Mouse (Mus musculus): Measurements from ENCODE around the gene Grm4. TPM values are rescaled to one million over a fixed set of nuclear protein-coding genes. Genes with fewer than 3 reads are reported as not detected.
"Not testable (repeated sequence)": the region's sequence is repeated elsewhere in the genome, so short reads cannot be mapped to it uniquely, and the experiment has no call there.

The Grm4 gene
- polyA plus RNA-seq, 1 experiment from 2014 or later = 0.69 TPM

DNA sequence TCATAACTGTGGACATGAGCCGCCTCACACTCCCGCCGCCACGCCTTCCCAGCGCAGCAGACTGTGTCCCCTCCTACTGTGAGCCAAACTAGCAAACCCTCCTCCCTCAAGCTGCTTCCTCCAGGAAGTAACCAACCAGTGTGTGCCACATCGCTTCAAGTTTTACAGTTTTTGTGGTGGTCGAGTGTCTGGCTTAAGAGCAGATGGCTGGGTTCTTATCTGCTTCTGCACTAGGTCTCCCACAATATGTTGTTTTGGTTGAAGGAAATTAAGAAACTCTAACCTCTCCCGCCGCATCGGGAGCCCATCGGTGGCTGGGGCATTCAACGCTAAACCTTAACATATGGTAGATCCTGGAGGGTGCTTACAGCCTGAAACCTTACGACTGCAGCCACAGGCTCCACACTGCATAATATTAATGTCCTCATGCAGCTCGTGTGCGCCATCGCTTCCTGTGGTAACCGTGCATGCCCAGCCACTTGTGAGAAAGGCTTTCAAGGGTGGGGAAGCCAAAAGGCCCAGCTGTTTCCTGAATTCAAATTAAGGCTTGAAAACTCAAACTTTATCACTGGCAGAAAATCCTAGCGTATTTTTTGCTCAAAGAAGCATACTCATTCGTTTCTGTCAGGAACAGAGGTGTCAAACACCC, 115.7 kb downstream of the Grm4 start:
- peak; percentile 44 for DNase-seq (ENCODE audit: low spot score)

GRCm38 (mm10) chr17:27401200-27401599, 120.0 kb downstream of the Grm4 start:
- DNase-seq (ENCODE audit: low spot score) = no peak

- no peak for DNase-seq (ENCODE audit: low spot score)
Observed at GRCm38 (mm10) chr17:27393931-27394330, 127.3 kb downstream of the Grm4 start.

- DNase-seq (ENCODE audit: low spot score) = no peak
Observed at GRCm38 (mm10) chr17:27393432-27393831, 127.8 kb downstream of the Grm4 start.

GRCm38 (mm10) chr17:27392918-27393317, 128.3 kb downstream of the Grm4 start:
- DNase-seq (ENCODE audit: low spot score) = no peak

DNA sequence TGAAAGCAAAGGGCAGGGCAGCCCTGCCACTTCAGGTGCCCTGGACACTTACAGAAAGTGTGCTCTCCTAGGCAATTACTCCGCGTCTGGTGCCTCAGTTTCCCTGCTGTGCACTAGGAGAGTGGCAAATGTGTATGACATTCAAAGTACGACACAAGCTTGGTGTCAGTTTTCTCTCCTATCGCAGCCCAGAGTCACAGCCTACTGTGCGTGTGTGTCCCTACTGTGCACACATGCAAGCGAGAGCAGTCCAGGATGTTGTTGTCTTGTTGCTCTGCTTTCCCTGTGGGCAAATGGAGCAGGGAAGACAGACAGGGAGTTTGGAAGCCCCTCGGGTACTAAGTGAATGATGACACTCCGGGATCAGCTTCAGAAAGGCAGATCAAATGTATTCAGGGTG, 131.2 kb downstream of the Grm4 start:
- no peak for DNase-seq (ENCODE audit: low spot score)

DNA sequence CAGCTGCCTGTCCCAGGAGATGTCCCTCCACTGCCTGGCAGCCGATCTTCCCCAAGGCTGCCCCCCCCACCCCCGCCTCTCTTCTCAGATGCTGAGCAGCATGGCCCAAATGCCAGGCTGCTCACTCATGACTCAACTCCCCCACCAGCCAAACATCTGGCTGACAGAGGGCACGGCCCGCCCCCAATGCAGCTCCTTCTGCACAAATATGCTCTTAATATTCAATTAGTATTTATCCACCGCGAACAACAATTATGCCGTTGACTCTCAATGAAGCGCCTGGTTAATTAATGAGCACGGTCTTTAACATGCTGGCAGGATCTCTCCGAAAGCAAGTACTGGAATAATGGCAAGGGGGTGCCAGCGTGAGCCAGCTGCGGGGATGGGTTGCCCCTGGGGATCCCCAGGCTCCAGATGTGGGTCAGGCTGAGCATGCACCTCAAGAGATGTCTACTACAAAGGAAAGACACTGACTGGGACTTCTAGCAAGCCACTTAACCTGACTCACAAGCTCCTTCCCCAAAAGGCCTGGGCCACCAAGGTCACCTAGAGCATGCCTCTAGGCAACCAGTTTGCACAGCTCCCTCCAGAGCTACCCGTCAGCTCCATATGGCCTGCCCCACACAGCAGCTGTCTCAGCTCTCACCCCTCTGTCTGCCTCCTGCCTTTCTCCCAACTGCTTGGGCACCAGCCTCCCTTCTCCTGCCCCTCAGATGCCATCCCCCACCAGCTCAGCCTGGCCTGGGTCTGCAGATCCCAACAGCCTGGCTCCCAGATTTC, 131.8 kb downstream of the Grm4 start:
- no peak for DNase-seq (ENCODE audit: low spot score)

DNA sequence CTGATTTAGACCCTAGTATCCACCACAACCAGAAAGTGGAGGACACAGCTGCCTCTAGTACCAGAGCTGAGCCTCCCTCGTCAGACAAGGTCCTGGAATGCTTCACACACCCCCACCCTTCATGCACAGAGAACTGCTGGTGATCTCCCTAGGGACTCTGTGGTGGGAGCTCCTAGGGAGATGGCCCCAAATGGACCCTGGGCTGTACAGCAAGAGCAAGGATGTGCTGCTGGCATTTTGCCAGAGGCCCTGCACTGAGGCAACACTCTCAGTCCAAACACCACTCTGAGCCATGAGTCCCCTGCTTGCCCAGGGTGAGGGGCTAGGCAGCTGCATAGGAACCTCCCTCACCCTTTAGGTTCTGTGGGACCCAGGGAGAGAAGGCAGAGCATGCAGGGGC, 134.8 kb downstream of the Grm4 start:
- no peak for DNase-seq (ENCODE audit: low spot score)

DNA sequence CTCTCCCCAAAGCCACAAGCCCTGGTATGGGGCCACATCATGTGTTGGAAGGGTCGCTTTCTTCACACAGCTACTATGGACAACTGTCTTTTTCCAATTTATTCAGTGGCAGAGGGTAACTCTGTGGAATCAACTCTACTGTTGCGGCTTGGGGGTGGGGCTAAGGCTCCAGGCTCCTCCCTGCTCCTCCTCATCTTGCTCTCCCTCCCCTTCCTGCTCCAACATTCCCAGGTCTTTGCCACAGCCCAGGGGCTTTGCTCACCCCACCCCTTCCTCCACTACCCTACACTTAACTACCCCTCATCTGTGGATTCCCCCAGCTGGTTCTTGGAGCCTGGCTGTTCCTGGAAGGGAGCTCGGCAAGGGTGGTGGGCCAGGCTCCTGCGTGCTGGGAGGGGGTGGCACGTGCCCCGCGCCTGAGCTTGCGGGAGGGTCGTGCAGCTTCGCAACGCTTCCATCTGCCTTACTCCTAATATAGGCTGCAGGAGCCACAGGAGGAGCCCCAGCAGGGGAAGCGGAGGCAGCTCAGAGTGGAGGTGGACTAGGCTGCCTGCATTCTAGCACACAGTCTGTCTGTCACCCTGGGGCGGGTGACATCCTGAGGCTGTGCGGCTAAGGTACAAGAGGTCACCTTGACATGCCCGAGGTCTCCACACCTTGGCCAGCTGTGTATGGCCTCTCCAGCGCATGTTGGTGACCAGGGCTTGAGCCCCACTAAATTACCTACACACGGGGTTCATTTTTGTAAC, 135.5 kb downstream of the Grm4 start:
- DNase-seq (ENCODE audit: low spot score) = no peak

- no peak for DNase-seq (ENCODE audit: low spot score)
Observed at GRCm38 (mm10) chr17:27382916-27383315, 138.3 kb downstream of the Grm4 start.

DNA sequence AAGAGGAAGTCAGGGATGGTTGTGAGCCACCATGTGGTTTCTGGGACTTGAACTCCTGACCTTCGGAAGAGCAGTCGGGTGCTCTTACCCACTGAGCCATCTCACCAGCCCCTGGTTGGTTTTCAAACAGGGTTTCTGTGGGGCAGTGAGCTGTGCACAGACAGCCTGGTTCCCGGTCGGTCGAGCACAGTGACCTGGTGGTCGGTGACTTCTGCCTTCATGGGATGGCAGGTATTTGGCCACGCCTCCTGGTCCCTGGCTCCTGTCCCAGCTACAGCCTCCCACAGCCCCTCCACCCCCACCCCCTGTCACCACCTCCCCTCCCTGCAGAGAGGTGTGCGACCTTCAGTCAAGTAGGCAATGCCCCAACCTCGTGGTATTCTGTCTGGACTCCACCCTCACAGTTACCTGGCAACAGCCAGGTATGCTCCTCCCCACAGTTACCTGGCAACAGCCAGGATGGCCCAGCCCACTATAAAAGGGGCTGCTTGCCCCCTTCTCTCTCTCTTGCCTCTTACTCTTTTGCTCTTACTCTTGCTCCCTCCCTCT, 140.2 kb downstream of the Grm4 start:
- DNase-seq (ENCODE audit: low spot score) = not testable (repeated sequence)

DNA sequence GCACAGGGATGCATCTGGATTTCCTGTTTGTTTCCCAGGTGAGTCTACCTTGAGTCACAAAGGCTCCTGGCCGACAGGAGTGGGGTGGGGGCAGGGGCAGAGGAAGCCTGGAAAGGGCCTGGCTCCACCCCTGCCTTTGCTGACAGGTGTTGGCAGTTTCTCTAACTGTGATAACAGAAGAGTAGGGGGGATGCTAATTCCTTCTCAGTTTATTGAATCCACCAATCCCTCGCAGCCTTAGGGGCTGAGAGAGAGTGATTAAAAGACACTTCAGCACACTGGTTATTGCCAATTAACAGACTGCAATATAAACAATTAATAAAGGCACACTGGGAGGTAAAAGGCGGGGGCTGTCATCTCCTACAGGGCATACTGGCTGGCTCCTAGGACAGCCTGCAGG, 142.2 kb downstream of the Grm4 start:
- DNase-seq (ENCODE audit: low spot score) = no peak

DNA sequence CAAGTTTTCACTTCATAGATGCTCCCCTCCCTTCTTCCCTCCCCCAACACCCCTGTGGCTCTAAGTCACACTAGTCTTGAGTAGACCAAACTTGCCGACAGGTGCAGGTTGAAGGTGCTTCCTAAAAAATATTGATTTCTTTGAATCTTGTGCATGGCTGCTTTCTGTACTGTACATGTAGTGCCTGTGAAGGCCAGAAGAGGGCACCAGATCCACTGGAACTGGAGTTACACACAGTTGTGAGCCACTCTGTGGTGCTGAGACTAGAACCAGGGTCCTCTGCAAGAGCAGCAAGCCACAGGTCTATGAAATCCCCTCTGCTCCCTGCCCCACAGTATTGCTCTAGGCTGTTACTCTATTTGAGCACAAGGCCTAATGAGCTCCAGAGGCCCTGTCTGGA, 144.1 kb downstream of the Grm4 start:
- no peak for DNase-seq (ENCODE audit: low spot score)

GRCm38 (mm10) chr17:27375551-27375950, 145.7 kb downstream of the Grm4 start:
- no peak for DNase-seq (ENCODE audit: low spot score)

Other genes starting within 250 kb of the Grm4 start
- gene Hmga1, start 35.1 kb upstream of the Grm4 start, polyA plus RNA-seq (2015; fragmentation: Nextera tagmentation; extraction: Ambion mirVana) = 356 and 471 TPM in 2 replicates
- gene AI413582, start 44.4 kb upstream of the Grm4 start, polyA plus RNA-seq (2015; fragmentation: Nextera tagmentation; extraction: Ambion mirVana) = 109 and 111 TPM in 2 replicates
- gene Nudt3, start 102.1 kb upstream of the Grm4 start, polyA plus RNA-seq (2015; fragmentation: Nextera tagmentation; extraction: Ambion mirVana) = 80.5 and 87.8 TPM in 2 replicates
- not detected in 2 replicates for gene RPS10-NUDT3, start 113.8 kb upstream of the Grm4 start, polyA plus RNA-seq (2015; fragmentation: Nextera tagmentation; extraction: Ambion mirVana)
- gene Rps10, start 115.3 kb upstream of the Grm4 start, polyA plus RNA-seq (2015; fragmentation: Nextera tagmentation; extraction: Ambion mirVana) = 1,579 and 1,606 TPM in 2 replicates
- 19.8 and 20.1 TPM in 2 replicates for gene Pacsin1, start 134.1 kb upstream of the Grm4 start, polyA plus RNA-seq (2015; fragmentation: Nextera tagmentation; extraction: Ambion mirVana)
- 0.66 and 0.99 TPM in 2 replicates for gene Spdef, start 207.6 kb upstream of the Grm4 start, polyA plus RNA-seq (2015; fragmentation: Nextera tagmentation; extraction: Ambion mirVana)